Mouse (Mus musculus) testis, adult 2 months (tissue): ENCODE measurements around the gene Ulk4. TPM values are rescaled to one million over a fixed set of nuclear protein-coding genes. Genes with fewer than 3 reads are reported as not detected.

Experiments
- H3K27ac ChIP-seq: fragments of 200-500 bp; 2 replicates; pipeline ENCODE4 v1.5.1; 2012; ENCODE audit warnings: low read depth, low read length; ENCODE audit not compliant: control insufficient read depth, insufficient read depth
- H3K27me3 ChIP-seq: fragments of 200-500 bp; 2 replicates; pipeline ENCODE4 v1.6.1; 2012; ENCODE audit warnings: mild to moderate bottlenecking, low read length, moderate library complexity; ENCODE audit not compliant: control insufficient read depth, insufficient read depth
- H3K36me3 ChIP-seq: fragments of 200-500 bp; 2 replicates; pipeline ENCODE4 v1.6.1; 2012; ENCODE audit warnings: mild to moderate bottlenecking, low read length; ENCODE audit not compliant: control insufficient read depth, insufficient read depth
- H3K4me1 ChIP-seq: fragments of 200-500 bp; 2 replicates; pipeline ENCODE4 v1.6.1; 2012; ENCODE audit warnings: low read length; ENCODE audit not compliant: control insufficient read depth, insufficient read depth
- H3K4me3 ChIP-seq: fragments of 200-500 bp; 2 replicates; pipeline ENCODE4 v1.5.1; 2012; ENCODE audit warnings: low read depth, mild to moderate bottlenecking, low read length, moderate library complexity, mixed read lengths; ENCODE audit not compliant: control insufficient read depth
- CTCF ChIP-seq: fragments of 200-500 bp; IDR thresholded peaks from 2 replicates; pipeline ENCODE4 v1.5.1; 2012; ENCODE audit warnings: low read depth, mild to moderate bottlenecking, inconsistent platforms, low read length, moderate library complexity; ENCODE audit not compliant: control insufficient read depth, insufficient read depth, insufficient replicate concordance
- POLR2A ChIP-seq: fragments of 200-500 bp; IDR thresholded peaks from 2 replicates; pipeline ENCODE4 v1.6.1; 2012; ENCODE audit warnings: low read depth, mild to moderate bottlenecking, inconsistent platforms, low read length, moderate library complexity; ENCODE audit not compliant: control insufficient read depth
- polyA plus RNA-seq: library from polyadenylated mRNA; depleted of rRNA; stranded (reverse); fragments of >200 nt; gene quantifications from 2 replicates; pipeline ENCODE4 v1.2.3, GENCODE M21; 2012

The Ulk4 gene
- polyA plus RNA-seq, 1 experiment: 291 TPM

DNA sequence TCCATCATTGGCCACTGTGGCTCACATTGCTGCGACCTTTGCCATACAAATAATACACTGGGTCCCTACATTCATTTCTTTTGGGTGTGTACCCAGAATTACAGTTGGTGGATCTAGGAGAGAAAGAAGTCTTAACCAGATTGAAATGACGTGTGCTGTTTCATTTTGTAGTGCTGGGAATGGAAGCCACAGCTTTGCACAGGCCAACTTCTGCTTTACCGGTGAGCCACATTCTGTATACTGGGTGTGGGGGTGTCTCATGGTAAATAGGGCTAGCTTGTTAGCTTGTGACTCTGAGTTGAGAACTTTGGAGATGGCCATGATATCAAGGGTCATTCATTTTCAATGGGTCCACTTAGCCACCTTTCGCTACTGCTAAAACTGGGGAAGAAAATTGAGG lies 28.5 kb upstream of the Ulk4 start:
- Histone ChIP-seq H3K4me1 (no peaks in the 10 kb centered on the region; the same call in 1 of the 2 replicates), H3K4me3 (no peak overlapping the region), H3K27me3 (no peaks in the 10 kb centered on the region), H3K27ac (no peak overlapping the region), H3K36me3 (no peaks in the 10 kb centered on the region)
- TF ChIP-seq CTCF (no peak), POLR2A (no peak)

DNA sequence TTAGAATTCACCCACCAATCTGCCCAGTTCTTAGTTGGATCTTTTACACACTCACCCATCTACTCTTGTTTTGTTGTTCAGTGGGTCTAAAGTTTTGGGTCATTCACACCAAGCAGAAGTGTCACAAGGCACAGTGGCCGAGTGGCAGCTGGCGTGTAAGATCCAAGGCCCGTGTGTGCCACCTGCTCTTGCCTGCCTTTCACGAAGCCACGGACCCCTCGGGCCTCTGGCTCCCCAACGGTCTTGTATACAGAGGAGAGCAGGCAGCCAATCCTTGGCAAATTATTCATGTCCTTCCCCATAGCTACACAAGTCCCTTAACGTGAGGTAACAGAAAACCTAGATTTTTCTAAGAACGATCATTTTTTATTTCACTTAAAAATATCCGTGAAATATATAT lies 27.5 kb upstream of the Ulk4 start:
- H3K27ac ChIP-seq: no peak overlapping the region
- H3K4me1 ChIP-seq: no peaks in the 10 kb centered on the region; the same call in 1 of the 2 replicates
- H3K36me3 ChIP-seq: no peaks in the 10 kb centered on the region
- TF ChIP-seq CTCF: no peak
- no peak for TF ChIP-seq POLR2A
- no peaks in the 10 kb centered on the region for H3K27me3 ChIP-seq
- no peak overlapping the region for H3K4me3 ChIP-seq

DNA sequence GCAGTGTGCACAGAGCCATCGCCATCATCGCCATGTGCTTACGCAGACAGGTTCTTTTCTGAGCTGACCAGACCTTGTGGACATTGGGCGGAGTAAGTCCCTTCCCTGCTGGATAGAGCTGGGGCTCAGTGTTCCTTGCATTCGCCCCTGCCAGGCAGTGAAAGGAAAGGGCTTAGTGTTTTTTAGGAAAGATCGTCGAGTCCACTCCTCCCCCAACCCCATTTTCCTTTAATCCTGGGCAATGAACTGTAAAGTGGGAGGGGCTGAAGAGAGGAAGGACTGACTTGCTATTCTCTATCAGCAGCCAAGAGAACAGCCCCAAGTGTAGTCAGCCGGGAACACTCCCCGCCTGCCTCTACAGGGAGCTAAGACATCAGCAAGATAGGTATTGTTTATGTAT lies 26.8 kb upstream of the Ulk4 start:
- Histone ChIP-seq H3K4me3 (no peak overlapping the region), H3K36me3 (no peaks in the 10 kb centered on the region), H3K4me1 (peaks cover 1% of the 10 kb centered on the region), H3K27ac (no peak overlapping the region), H3K27me3 (no peaks in the 10 kb centered on the region)
- TF ChIP-seq POLR2A: no peak
- TF ChIP-seq CTCF: no peak

DNA sequence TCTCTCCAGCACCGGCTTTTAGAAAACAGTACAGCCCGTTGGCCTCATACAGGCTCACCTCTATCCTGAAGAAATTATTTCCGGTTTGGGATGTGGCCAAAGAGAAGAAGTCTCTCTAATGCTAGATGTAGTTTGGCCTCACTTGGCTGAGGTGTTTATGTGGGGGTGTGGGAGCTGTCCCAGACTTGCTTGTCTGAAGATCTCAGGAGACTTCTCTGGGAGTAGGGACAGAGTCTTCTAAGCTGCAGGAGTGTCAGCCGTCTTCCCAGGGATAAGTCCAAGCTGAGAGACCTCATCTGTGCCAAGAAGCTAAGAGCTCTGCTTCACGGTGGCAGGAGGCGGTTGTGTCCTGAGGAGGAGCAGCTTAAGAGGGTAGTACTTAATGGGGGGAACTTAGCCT lies 26.1 kb upstream of the Ulk4 start:
- Histone ChIP-seq H3K36me3 (no peaks in the 10 kb centered on the region), H3K4me1 (peaks cover 5% of the 10 kb centered on the region), H3K27ac (no peak overlapping the region), H3K4me3 (no peak overlapping the region), H3K27me3 (no peaks in the 10 kb centered on the region)
- TF ChIP-seq CTCF (no peak), POLR2A (no peak)

DNA sequence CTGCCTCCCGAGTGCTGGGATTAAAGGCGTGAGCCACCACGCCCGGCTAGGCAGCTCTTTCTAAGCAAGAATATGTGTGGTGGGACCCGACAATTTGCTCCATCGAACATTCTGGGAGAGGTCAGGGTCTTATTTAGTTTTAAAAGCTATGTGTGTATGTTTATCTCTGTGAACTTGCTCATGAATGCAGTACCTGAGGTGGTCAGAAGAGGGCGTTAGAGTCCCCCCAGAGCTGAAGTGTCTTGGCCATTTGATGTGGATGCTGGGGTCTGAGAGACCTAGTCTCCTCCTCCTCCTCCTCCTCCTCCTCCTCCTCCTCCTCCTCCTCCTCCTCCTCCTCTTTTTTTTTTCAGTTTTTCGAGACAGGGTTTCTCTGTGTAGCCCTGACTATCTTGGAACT lies 25.5 kb upstream of the Ulk4 start:
- H3K4me3 ChIP-seq: no peak overlapping the region
- TF ChIP-seq POLR2A (no peak), CTCF (peak; percentile 38; the same call in 1 of the 2 replicates)
- H3K27me3 ChIP-seq: no peaks in the 10 kb centered on the region
- H3K4me1 ChIP-seq: peaks cover 9% of the 10 kb centered on the region
- no peaks in the 10 kb centered on the region for H3K36me3 ChIP-seq
- no peak overlapping the region for H3K27ac ChIP-seq

DNA sequence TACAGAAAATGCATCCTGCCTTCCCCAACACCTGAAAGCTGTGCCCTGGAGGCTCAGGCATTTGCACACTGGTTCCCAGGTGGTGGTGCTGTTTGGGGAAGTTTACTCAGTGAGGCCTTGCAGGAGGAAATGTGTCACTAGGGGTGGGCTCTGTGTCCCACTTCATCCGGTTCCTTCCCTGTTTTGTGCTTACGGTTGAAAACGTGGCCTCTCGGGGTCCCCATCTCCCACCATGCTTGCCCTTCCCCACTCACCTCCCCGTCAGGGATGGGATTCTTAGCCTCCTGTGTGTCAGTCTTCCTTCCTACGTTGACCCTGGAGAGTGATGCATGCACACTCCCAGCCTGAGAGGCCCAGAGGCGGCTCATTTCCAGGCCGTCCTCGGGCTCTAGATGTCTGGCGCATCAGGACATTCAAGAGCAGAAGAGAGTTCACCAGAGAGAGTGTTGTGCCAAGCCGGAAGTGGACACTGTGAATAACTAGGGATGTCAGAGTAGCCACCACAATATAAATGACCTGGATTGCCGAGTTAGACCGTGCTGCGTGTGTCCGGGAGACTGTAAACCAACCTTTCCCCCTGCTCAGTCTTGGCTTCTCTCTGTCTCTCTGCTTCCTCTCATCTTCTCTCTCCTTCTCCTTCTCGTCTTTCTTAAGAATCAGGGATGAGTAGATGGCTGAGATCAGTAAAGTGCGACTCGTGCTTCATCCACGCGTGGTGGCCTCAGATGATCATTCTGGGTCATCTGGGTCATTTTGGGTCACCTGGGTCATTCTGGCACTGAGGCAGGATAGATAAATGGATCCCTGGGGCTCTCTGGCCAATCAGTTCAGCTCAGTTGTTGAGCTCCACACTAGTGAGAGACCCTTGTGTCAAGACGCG lies 24.3 kb upstream of the Ulk4 start:
- Histone ChIP-seq H3K36me3 (no peaks in the 10 kb centered on the region), H3K27ac (no peak overlapping the region), H3K4me1 (peaks cover 13% of the 10 kb centered on the region), H3K27me3 (no peaks in the 10 kb centered on the region), H3K4me3 (no peak overlapping the region)
- TF ChIP-seq CTCF (no peak), POLR2A (no peak)

DNA sequence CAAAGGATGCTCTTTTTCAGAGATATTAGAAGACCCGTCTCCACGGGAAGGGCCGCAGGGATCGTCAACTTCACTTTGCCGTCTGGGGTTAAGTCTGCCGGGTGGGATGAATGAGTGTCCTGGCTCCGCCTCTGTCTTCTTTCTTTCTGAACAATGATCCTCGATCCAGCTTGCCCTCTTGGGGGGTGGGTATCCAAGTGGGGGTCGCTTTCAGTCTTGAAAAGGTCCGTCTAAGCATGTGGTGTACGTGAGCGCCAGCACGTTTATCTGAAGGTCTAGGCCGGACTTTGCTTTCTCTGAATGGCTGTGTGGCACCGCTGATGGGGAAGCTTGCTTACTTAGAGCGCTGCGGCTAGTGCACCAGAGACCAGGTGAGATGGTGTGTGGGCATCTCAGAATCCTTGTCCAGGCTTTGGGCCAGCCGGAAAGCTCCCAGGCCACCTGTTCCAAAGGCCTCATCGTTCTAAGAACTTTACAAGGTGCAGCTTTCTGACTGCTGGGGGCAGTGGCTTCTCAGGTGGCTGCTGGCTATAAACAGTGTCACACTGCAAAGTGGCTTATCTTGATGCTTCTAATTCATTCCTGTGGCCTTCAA lies 23.1 kb upstream of the Ulk4 start:
- H3K27me3 ChIP-seq: no peaks in the 10 kb centered on the region
- no peak overlapping the region for H3K27ac ChIP-seq
- H3K4me3 ChIP-seq: no peak overlapping the region
- peaks cover 13% of the 10 kb centered on the region for H3K4me1 ChIP-seq
- TF ChIP-seq CTCF (no peak), POLR2A (no peak)
- no peaks in the 10 kb centered on the region for H3K36me3 ChIP-seq
